Mouse (Mus musculus) heart, postnatal 25 days (tissue): Measurements from ENCODE around the gene Sv2b. TPM values are rescaled to one million over a fixed set of nuclear protein-coding genes. Genes with fewer than 3 reads are reported as not detected.

Source experiments
- DNase-seq: peaks from one replicate; pipeline ENCODE4 v3.0.0; 2022; ENCODE audit warnings: low spot score
- intact Hi-C: fragments of 180-260 bp; cut with DNase I; formaldehyde crosslinking; loops from one replicate; pipeline ENCODE4 v1.15.1; 2025
- total RNA-seq, 2 experiments: library from RNA; stranded (reverse); gene quantifications; 2 replicates each; pipeline ENCODE4 v1.2.3; 2021

The Sv2b gene
- total RNA-seq, 2 experiments from 2014 or later: 0.26 to 0.36 TPM

GRCm38 (mm10) chr7:75124067-75124466 lies 185.0 kb downstream of the Sv2b start:
- intact Hi-C loops: no loop called here
- no peak for DNase-seq

- intact Hi-C loops: loop anchor here (10.0 kb wide), 1 partner anchor 1093 kb away; no protein-coding TSS in a partner anchor
- no peak for DNase-seq
Measured at GRCm38 (mm10) chr7:75118022-75118673, 190.9 kb downstream of the Sv2b start.

- intact Hi-C loops: loop anchor here (1.0 to 10.0 kb wide), 3 partner anchors 553 to 1086 kb away; no protein-coding TSS in a partner anchor
- DNase-seq: no peak
Measured at GRCm38 (mm10) chr7:75110689-75111088, 198.4 kb downstream of the Sv2b start.

GRCm38 (mm10) chr7:75107441-75107840 lies 201.6 kb downstream of the Sv2b start:
- no peak for DNase-seq

GRCm38 (mm10) chr7:75103900-75104299 lies 205.2 kb downstream of the Sv2b start:
- intact Hi-C loops: no loop called here
- DNase-seq: no peak

More at GRCm38 (mm10) chr7:75107441-75107840, 201.6 kb downstream of the Sv2b start:
- intact Hi-C loops: no loop called here

GRCm38 (mm10) chr7:75102536-75103332 lies 206.3 kb downstream of the Sv2b start:
- intact Hi-C loops: no loop called here
- DNase-seq: no peak

GRCm38 (mm10) chr7:75085473-75085872 lies 223.6 kb downstream of the Sv2b start:
- no peak for DNase-seq
- intact Hi-C loops: no loop called here

- no peak for DNase-seq
- intact Hi-C loops: no loop called here
Measured at GRCm38 (mm10) chr7:75080163-75080562, 228.9 kb downstream of the Sv2b start.

GRCm38 (mm10) chr7:75077560-75078208 lies 231.4 kb downstream of the Sv2b start:
- intact Hi-C loops: no loop called here
- no peak for DNase-seq

Other genes with a start within 250 kb of the Sv2b start
- 10 to 100 TPM; 61.0 to 79.5 TPM for gene Akap13, start 146.3 kb upstream of the Sv2b start, total RNA-seq